Mouse (Mus musculus): ENCODE data around the gene Erp29. TPM values are rescaled to one million over a fixed set of nuclear protein-coding genes. Genes with fewer than 3 reads are reported as not detected.

Erp29 gene
- polyA plus RNA-seq, 1 experiment from 2014 or later, result 145 TPM

GRCm38 (mm10) chr5:121384757-121385460, 67.4 kb downstream of the Erp29 start:
- WGBS, result 5% methylated on average over 35 of the region's 47 CpGs
- peak; percentile 73 for ATAC-seq (ENCODE audit: low FRiP score)
- Histone ChIP-seq H3K9me3 (replicated peaks) (peaks cover 5% of the 10 kb centered on the region), H3K36me3 (peaks cover 27% of the 10 kb centered on the region), H3K4me2 (replicated peaks) (peak overlapping the region; percentile 75), H3K4me1 (peaks cover 22% of the 10 kb centered on the region), H3K27me3 (peaks cover 3% of the 10 kb centered on the region; the same call in 1 of the 2 replicates), H3K4me3 (peak overlapping the region; percentile 86), H3K9ac (peak overlapping the region; percentile 87), H3K27ac (peak overlapping the region; percentile 81)

- Histone ChIP-seq H3K27ac (no peak overlapping the region), H3K9me3 (replicated peaks) (peaks cover 5% of the 10 kb centered on the region)
- 67% methylated on average over 10 of the region's 10 CpGs for WGBS
Measured at GRCm38 (mm10) chr5:121383857-121384756, 68.2 kb downstream of the Erp29 start.

GRCm38 (mm10) chr5:121380692-121381091, 71.6 kb downstream of the Erp29 start:
- Histone ChIP-seq H3K27me3 (no peaks in the 10 kb centered on the region), H3K4me2 (replicated peaks) (no peak overlapping the region), H3K9me3 (replicated peaks) (peaks cover 5% of the 10 kb centered on the region), H3K4me3 (no peak overlapping the region), H3K4me1 (peaks cover 14% of the 10 kb centered on the region), H3K9ac (no peak overlapping the region), H3K27ac (no peak overlapping the region), H3K36me3 (peaks cover 64% of the 10 kb centered on the region)
- ATAC-seq (ENCODE audit: low FRiP score), result no peak
- WGBS, result 93% methylated on average over 2 of the region's 2 CpGs

More at GRCm38 (mm10) chr5:121383857-121384756, 68.2 kb downstream of the Erp29 start:
- peak overlapping the region; percentile 86 for H3K4me3 ChIP-seq
- H3K4me2 ChIP-seq (replicated peaks), result peak overlapping the region; percentile 75
- peaks cover 22% of the 10 kb centered on the region for H3K4me1 ChIP-seq
- peaks cover 3% of the 10 kb centered on the region; the same call in 1 of the 2 replicates for H3K27me3 ChIP-seq
- no peak for ATAC-seq (ENCODE audit: low FRiP score)
- H3K9ac ChIP-seq, result 0 out of 2 replicates have a peak overlapping the region, but pooled peaks have one; percentile 35
- peaks cover 35% of the 10 kb centered on the region for H3K36me3 ChIP-seq

- 95% methylated on average over 13 of the region's 13 CpGs for WGBS
- Histone ChIP-seq H3K9ac (no peak overlapping the region), H3K4me2 (replicated peaks) (no peak overlapping the region), H3K4me1 (peaks cover 7% of the 10 kb centered on the region), H3K27ac (no peak overlapping the region), H3K27me3 (no peaks in the 10 kb centered on the region), H3K36me3 (peaks cover 80% of the 10 kb centered on the region), H3K4me3 (no peak overlapping the region), H3K9me3 (replicated peaks) (peaks cover 5% of the 10 kb centered on the region)
- no peak for ATAC-seq (ENCODE audit: low FRiP score)
Measured at GRCm38 (mm10) chr5:121378678-121379256, 73.5 kb downstream of the Erp29 start.

Other genes with a start within 250 kb of the Erp29 start
- 472 and 473 TPM in 2 replicates for gene Rpl6, start 248.0 kb downstream of the Erp29 start, polyA plus RNA-seq (2016; fragmentation: Nextera tagmentation; extraction: Ambion mirVana)
- 16.4 and 16.9 TPM in 2 replicates for gene Hectd4, start 232.3 kb downstream of the Erp29 start, polyA plus RNA-seq (2016; fragmentation: Nextera tagmentation; extraction: Ambion mirVana)
- gene Trafd1, start 66.9 kb downstream of the Erp29 start, polyA plus RNA-seq (2016; fragmentation: Nextera tagmentation; extraction: Ambion mirVana), result 115 and 116 TPM in 2 replicates
- 42.7 and 43.3 TPM in 2 replicates for gene Naa25, start 54.6 kb downstream of the Erp29 start, polyA plus RNA-seq (2016; fragmentation: Nextera tagmentation; extraction: Ambion mirVana)
- gene Tmem116, start 613 bp downstream of the Erp29 start, polyA plus RNA-seq (2016; fragmentation: Nextera tagmentation; extraction: Ambion mirVana), result 1.4 and 1.8 TPM in 2 replicates
- gene Adam1b, start 50.9 kb upstream of the Erp29 start, polyA plus RNA-seq (2016; fragmentation: Nextera tagmentation; extraction: Ambion mirVana), result not detected in 2 replicates
- 3.2 and 3.8 TPM in 2 replicates for gene Adam1a, start 93.0 kb upstream of the Erp29 start, polyA plus RNA-seq (2016; fragmentation: Nextera tagmentation; extraction: Ambion mirVana)
- not detected in 2 replicates for gene Gm42878, start 93.0 kb upstream of the Erp29 start, polyA plus RNA-seq (2016; fragmentation: Nextera tagmentation; extraction: Ambion mirVana)
- 62.8 and 63.0 TPM in 2 replicates for gene Mapkapk5, start 93.4 kb upstream of the Erp29 start, polyA plus RNA-seq (2016; fragmentation: Nextera tagmentation; extraction: Ambion mirVana)
- 133 and 138 TPM in 2 replicates for gene Aldh2, start 141.3 kb upstream of the Erp29 start, polyA plus RNA-seq (2016; fragmentation: Nextera tagmentation; extraction: Ambion mirVana)
- gene Acad12, start 166.4 kb upstream of the Erp29 start, polyA plus RNA-seq (2016; fragmentation: Nextera tagmentation; extraction: Ambion mirVana), result 2.2 and 2.5 TPM in 2 replicates
- 1.9 TPM in 2 replicates for gene Acad10, start 208.0 kb upstream of the Erp29 start, polyA plus RNA-seq (2016; fragmentation: Nextera tagmentation; extraction: Ambion mirVana)
- 51.5 and 52.8 TPM in 2 replicates for gene Brap, start 208.1 kb upstream of the Erp29 start, polyA plus RNA-seq (2016; fragmentation: Nextera tagmentation; extraction: Ambion mirVana)

All from hindbrain, embryonic 12.5 days (tissue).